Mouse (Mus musculus): ENCODE measurements around the gene Serpinb9g. TPM values are rescaled to one million over a fixed set of nuclear protein-coding genes. Genes with fewer than 3 reads are reported as not detected.
"Not testable (repeated sequence)": the region's sequence is repeated elsewhere in the genome, so short reads cannot be mapped to it uniquely, and the experiment has no call there.

Serpinb9g gene
- not detected in 2 replicates for polyA plus RNA-seq (2015; fragmentation: Nextera tagmentation; extraction: Ambion mirVana)

- H3K4me3 ChIP-seq; ATAC-seq (ENCODE audit: borderline replicate concordance, extremely low read depth, low FRiP score, low TSS enrichment); H3K9me3 ChIP-seq; H3K9ac ChIP-seq; H3K27ac ChIP-seq; H3K4me2 ChIP-seq; H3K27me3 ChIP-seq; H3K4me1 ChIP-seq; H3K36me3 ChIP-seq: not testable (repeated sequence)
- WGBS, result 81% methylated on average over 4 of the region's 4 CpGs
Measured at GRCm38 (mm10) chr13:33484490-33484889, at the start of gene Serpinb9g. Serpinb9g (plus strand) TSS chr13:33484790.

GRCm38 (mm10) chr13:33483872-33484271, 718 bp upstream of the Serpinb9g start:
- H3K27ac ChIP-seq; H3K27me3 ChIP-seq; H3K4me1 ChIP-seq; H3K36me3 ChIP-seq; H3K4me3 ChIP-seq; H3K9me3 ChIP-seq; H3K4me2 ChIP-seq; ATAC-seq (ENCODE audit: borderline replicate concordance, extremely low read depth, low FRiP score, low TSS enrichment); H3K9ac ChIP-seq: not testable (repeated sequence)
- WGBS, result 83% methylated on average over 3 of the region's 3 CpGs

GRCm38 (mm10) chr13:33524629-33525028, 40.0 kb downstream of the Serpinb9g start:
- Histone ChIP-seq H3K4me3 (no peak overlapping the region), H3K9me3 (no peaks in the 10 kb centered on the region), H3K36me3 (no peaks in the 10 kb centered on the region), H3K9ac (no peak overlapping the region), H3K27me3 (no peaks in the 10 kb centered on the region), H3K27ac (no peak overlapping the region), H3K4me2 (no peak overlapping the region), H3K4me1 (no peaks in the 10 kb centered on the region)
- no peak for ATAC-seq (ENCODE audit: borderline replicate concordance, extremely low read depth, low FRiP score, low TSS enrichment)

GRCm38 (mm10) chr13:33532814-33533213, 48.2 kb downstream of the Serpinb9g start:
- H3K9me3 ChIP-seq, result no peaks in the 10 kb centered on the region
- no peak overlapping the region for H3K9ac ChIP-seq
- no peak for ATAC-seq (ENCODE audit: borderline replicate concordance, extremely low read depth, low FRiP score, low TSS enrichment)
- no peaks in the 10 kb centered on the region for H3K36me3 ChIP-seq
- H3K4me2 ChIP-seq, result no peak overlapping the region
- no peak overlapping the region for H3K27ac ChIP-seq
- H3K4me3 ChIP-seq, result no peak overlapping the region
- H3K4me1 ChIP-seq, result no peaks in the 10 kb centered on the region
- no peaks in the 10 kb centered on the region for H3K27me3 ChIP-seq

Other genes starting within 250 kb of the Serpinb9g start
- not detected in 2 replicates for gene Serpinb9e, start 235.2 kb upstream of the Serpinb9g start, polyA plus RNA-seq (2015; fragmentation: Nextera tagmentation; extraction: Ambion mirVana)
- not detected in 2 replicates for gene Serpinb9f, start 160.7 kb upstream of the Serpinb9g start, polyA plus RNA-seq (2015; fragmentation: Nextera tagmentation; extraction: Ambion mirVana)
- not detected in 2 replicates for gene Gm11397, start 89.0 kb upstream of the Serpinb9g start, polyA plus RNA-seq (2015; fragmentation: Nextera tagmentation; extraction: Ambion mirVana)
- not detected in 2 replicates for gene Serpinb6d, start 176.6 kb downstream of the Serpinb9g start, polyA plus RNA-seq (2015; fragmentation: Nextera tagmentation; extraction: Ambion mirVana)